Mouse (Mus musculus) CH12.LX (cell line): ENCODE data around the gene Ppy. TPM values are rescaled to one million over a fixed set of nuclear protein-coding genes. Genes with fewer than 3 reads are reported as not detected.

Experiments used
- DNase-seq: peaks from one replicate; pipeline ENCODE4 v3.0.0-alpha.2; 2013; ENCODE audit errors: extremely low read depth
- H3K27ac ChIP-seq: 2 replicates; pipeline ENCODE4 v1.5.1; 2012; ENCODE audit warnings: low read depth, mild to moderate bottlenecking, control low read depth, moderate library complexity; ENCODE audit not compliant: insufficient read depth
- H3K27me3 ChIP-seq: replicated peaks from 2 replicates; pipeline ENCODE3; 2012; ENCODE audit warnings: inconsistent platforms
- H3K36me3 ChIP-seq, 2 experiments: replicated peaks in 1 of 2; 2 replicates each; pipeline versions ENCODE3 to v1.6.1; 2012; ENCODE audit warnings: inconsistent platforms in 1 of 2, low read length in 1 of 2, mild to moderate bottlenecking in 1 of 2, mixed read lengths in 1 of 2, moderate library complexity in 1 of 2; ENCODE audit not compliant: control insufficient read depth in 1 of 2, insufficient read depth in 1 of 2
- H3K4me1 ChIP-seq, 2 experiments: 2 replicates each; pipeline ENCODE4 v1.6.1; 2012; ENCODE audit warnings: inconsistent platforms in 1 of 2, moderate library complexity in 1 of 2; ENCODE audit not compliant: insufficient read depth in 2 of 2, control insufficient read depth in 1 of 2
- H3K4me2 ChIP-seq: 2 replicates; pipeline ENCODE4 v1.6.1; 2012; ENCODE audit warnings: low read depth, mild to moderate bottlenecking, control low read depth; ENCODE audit not compliant: poor library complexity, insufficient read depth, severe bottlenecking
- H3K4me3 ChIP-seq, 3 experiments: fragments of 150-350 bp in 1 of 3; sonication (generic) in 1 of 3; replicated peaks in 1 of 3; 2 replicates each; pipeline versions ENCODE3 to v1.5.1; 2011 to 2012; ENCODE audit warnings: low read depth in 2 of 3, low read length in 2 of 3, mild to moderate bottlenecking in 2 of 3, moderate library complexity in 2 of 3, control low read depth in 1 of 3, improper control_type of control experiment in 1 of 3, inconsistent platforms in 1 of 3, mixed read lengths in 1 of 3; ENCODE audit not compliant: poor library complexity in 1 of 3
- H3K79me2 ChIP-seq: replicated peaks from 2 replicates; pipeline ENCODE4 v1.6.1; 2012; ENCODE audit warnings: mild to moderate bottlenecking, moderate library complexity; ENCODE audit not compliant: control insufficient read depth, poor library complexity, insufficient read depth, severe bottlenecking; ENCODE audit errors: extremely low read depth
- H3K9ac ChIP-seq: 2 replicates; pipeline ENCODE4 v1.6.1; 2012; ENCODE audit warnings: low read depth, mild to moderate bottlenecking, control low read depth, moderate library complexity; ENCODE audit not compliant: insufficient read depth
- H3K9me3 ChIP-seq: replicated peaks from 2 replicates; pipeline ENCODE3; 2012; ENCODE audit warnings: low read length, inconsistent platforms, mixed read lengths
- CHD1 ChIP-seq: IDR thresholded peaks from 2 replicates; pipeline ENCODE4 v1.6.1; 2012; ENCODE audit warnings: low read depth, low read length, improper control_type of control experiment, inconsistent platforms
- CHD2 ChIP-seq: IDR thresholded peaks from 2 replicates; pipeline ENCODE4 v1.6.1; 2011; ENCODE audit warnings: low read length, improper control_type of control experiment
- CTCF ChIP-seq, 2 experiments: IDR thresholded peaks in 1 of 2; conservative IDR thresholded peaks in 1 of 2; 2 replicates each; pipeline ENCODE4 v1.5.1; 2011 to 2012; ENCODE audit warnings: low read depth in 2 of 2, low read length in 2 of 2, improper control_type of control experiment in 1 of 2, inconsistent platforms in 1 of 2, mild to moderate bottlenecking in 1 of 2, moderate library complexity in 1 of 2
- EP300 ChIP-seq: IDR thresholded peaks from 2 replicates; pipeline ENCODE4 v1.6.1; 2011; ENCODE audit warnings: low read length, improper control_type of control experiment
- ETS1 ChIP-seq: conservative IDR thresholded peaks from 2 replicates; pipeline ENCODE4 v1.6.1; 2012; ENCODE audit warnings: low read depth, mild to moderate bottlenecking, inconsistent platforms, low read length, improper control_type of control experiment, moderate library complexity
- GABPA ChIP-seq: IDR thresholded peaks from 2 replicates; pipeline ENCODE4 v1.6.1; 2012; ENCODE audit warnings: low read depth, low read length, improper control_type of control experiment, inconsistent platforms; ENCODE audit not compliant: insufficient replicate concordance
- IRF4 ChIP-seq: IDR thresholded peaks from 2 replicates; pipeline ENCODE4 v1.6.1; 2014; ENCODE audit warnings: low read depth, mild to moderate bottlenecking, inconsistent platforms, low read length, improper control_type of control experiment
- JUND ChIP-seq: conservative IDR thresholded peaks from 2 replicates; pipeline ENCODE4 v1.6.1; 2011; ENCODE audit warnings: low read depth, low read length, improper control_type of control experiment
- KAT2A ChIP-seq: IDR thresholded peaks from 2 replicates; pipeline ENCODE4 v1.6.1; 2012; ENCODE audit warnings: low read length, improper control_type of control experiment, inconsistent platforms; ENCODE audit not compliant: insufficient replicate concordance
- MAFK ChIP-seq: IDR thresholded peaks from 2 replicates; pipeline ENCODE4 v1.6.1; 2011; ENCODE audit warnings: low read length, improper control_type of control experiment; ENCODE audit not compliant: insufficient replicate concordance
- MAX ChIP-seq: IDR thresholded peaks from 2 replicates; pipeline ENCODE4 v1.6.1; 2011; ENCODE audit warnings: low read length, improper control_type of control experiment
- MAZ ChIP-seq: IDR thresholded peaks from 2 replicates; pipeline ENCODE4 v1.6.1; 2012; ENCODE audit warnings: low read depth, mild to moderate bottlenecking, inconsistent platforms, low read length, improper control_type of control experiment, moderate library complexity
- MEF2A ChIP-seq: IDR thresholded peaks from 2 replicates; pipeline ENCODE4 v1.6.1; 2014; ENCODE audit warnings: low read depth, mild to moderate bottlenecking, inconsistent platforms, low read length, improper control_type of control experiment, borderline replicate concordance
- MXI1 ChIP-seq: IDR thresholded peaks from 2 replicates; pipeline ENCODE4 v1.6.1; 2011; ENCODE audit warnings: mild to moderate bottlenecking, low read depth, low read length, improper control_type of control experiment
- NRF1 ChIP-seq: IDR thresholded peaks from 2 replicates; pipeline ENCODE4 v1.6.1; 2014; ENCODE audit warnings: low read depth, mild to moderate bottlenecking, inconsistent platforms, low read length, improper control_type of control experiment, moderate library complexity
- POLR2A ChIP-seq: IDR thresholded peaks from 2 replicates; pipeline ENCODE4 v1.6.1; 2011; ENCODE audit warnings: low read depth, mild to moderate bottlenecking, improper control_type of control experiment, low read length
- POLR2AphosphoS2 ChIP-seq: IDR thresholded peaks from 2 replicates; pipeline ENCODE4 v1.6.1; 2011; ENCODE audit warnings: low read depth, low read length, improper control_type of control experiment
- RAD21 ChIP-seq: IDR thresholded peaks from 2 replicates; pipeline ENCODE4 v1.6.1; 2011; ENCODE audit warnings: low read depth, mild to moderate bottlenecking, low read length, improper control_type of control experiment, moderate library complexity
- RCOR1 ChIP-seq: conservative IDR thresholded peaks from 2 replicates; pipeline ENCODE4 v1.6.1; 2012; ENCODE audit warnings: low read depth, mild to moderate bottlenecking, inconsistent platforms, low read length, improper control_type of control experiment
- SIN3A ChIP-seq: IDR thresholded peaks from 2 replicates; pipeline ENCODE4 v1.6.1; 2012; ENCODE audit warnings: low read length, improper control_type of control experiment, inconsistent platforms
- SMC3 ChIP-seq: IDR thresholded peaks from 2 replicates; pipeline ENCODE4 v1.6.1; 2011; ENCODE audit warnings: low read depth, low read length, improper control_type of control experiment
- TBP ChIP-seq: conservative IDR thresholded peaks from 2 replicates; pipeline ENCODE4 v1.6.1; 2011; ENCODE audit warnings: low read depth, low read length, improper control_type of control experiment
- UBTF ChIP-seq: IDR thresholded peaks from 2 replicates; pipeline ENCODE4 v1.6.1; 2012; ENCODE audit warnings: low read depth, mild to moderate bottlenecking, inconsistent platforms, low read length, improper control_type of control experiment, moderate library complexity
- USF1 ChIP-seq: IDR thresholded peaks from 2 replicates; pipeline ENCODE4 v1.6.1; 2014; ENCODE audit warnings: low read depth, mild to moderate bottlenecking, inconsistent platforms, low read length, improper control_type of control experiment
- ZC3H11A ChIP-seq: IDR thresholded peaks from 2 replicates; pipeline ENCODE4 v1.6.1; 2012; ENCODE audit warnings: low read depth, mild to moderate bottlenecking, inconsistent platforms, low read length, improper control_type of control experiment
- ZKSCAN1 ChIP-seq: IDR thresholded peaks from 2 replicates; pipeline ENCODE4 v1.6.1; 2012; ENCODE audit warnings: low read depth, inconsistent platforms, low read length, improper control_type of control experiment, borderline replicate concordance
- ZNF384 ChIP-seq: IDR thresholded peaks from 2 replicates; pipeline ENCODE4 v1.6.1; 2012; ENCODE audit warnings: low read depth, low read length, improper control_type of control experiment, inconsistent platforms
- dilution Hi-C: fragments of 300-500 bp; cut with MboI; formaldehyde crosslinking; loops from 2 replicates; pipeline ENCODE4 v1.14.3; 2020; ENCODE audit warnings: low sequenced_read_pairs; ENCODE audit not compliant: extremely low pct_unique_long_range_greater_than_20kb, extremely low pct_ligation_motif_present
- in situ Hi-C: fragments of 300-500 bp; cut with MboI; formaldehyde crosslinking; loops from 3 replicates; pipeline ENCODE4 v1.14.3; 2019; ENCODE audit warnings: low sequenced_read_pairs, low pct_ligation_motif_present, low pct_unique_long_range_greater_than_20kb, mixed read lengths
- polyA plus RNA-seq: library from polyadenylated mRNA; unstranded; fragments of >175 nt; gene quantifications from 2 replicates; pipeline ENCODE4 v1.2.1, GENCODE M21; 2012; ENCODE audit warnings: low read depth; ENCODE audit not compliant: insufficient read length
- total RNA-seq, 2 experiments: library from RNA; depleted of rRNA; stranded (reverse); fragments of 300-350 nt in 1 of 2; fragments of >200 nt in 1 of 2; gene quantifications; 2 replicates each; pipeline ENCODE4 v1.2.3; 2012 to 2014

Gene Ppy
- total and polyA plus RNA-seq, 3 experiments = not detected

GRCm38 (mm10) chr11:102134516-102134915, 33.4 kb upstream of the Ppy start:
- Histone ChIP-seq H3K4me2 (no peak overlapping the region), H3K79me2 (no peaks in the 10 kb centered on the region), H3K27ac (no peak overlapping the region), H3K36me3 (no peaks in the 10 kb centered on the region), H3K9ac (no peak overlapping the region), H3K27me3 (peaks cover 80% of the 10 kb centered on the region), H3K4me3 (no peak overlapping the region), H3K4me1 (peaks cover 0 to 7% of the 10 kb centered on the region in 2 experiments; a peak in 2 of 4 replicates), H3K9me3 (no peaks in the 10 kb centered on the region)
- DNase-seq = no peak
- TF ChIP-seq MXI1 = no peak
- TF ChIP-seq CTCF (conservative IDR thresholded peaks at IDR 0.05 in 1 of 2, IDR thresholded peaks at IDR 0.05 in 1 of 2; ENCODE audit: low read depth in 2 of 2, low read length in 2 of 2) = no peak
- TF ChIP-seq NRF1 = no peak
- TF ChIP-seq MAFK = no peak
- TF ChIP-seq ZKSCAN1 = no peak
- no peak for TF ChIP-seq CHD2
- TF ChIP-seq RAD21 = no peak
- no peak for TF ChIP-seq IRF4
- TF ChIP-seq CHD1 = no peak
- no peak for TF ChIP-seq UBTF
- no peak for TF ChIP-seq MEF2A
- TF ChIP-seq RCOR1 = no peak
- TF ChIP-seq SMC3 = no peak
- TF ChIP-seq JUND = no peak
- TF ChIP-seq SIN3A = no peak
- TF ChIP-seq USF1 = no peak
- no peak for TF ChIP-seq GABPA
- TF ChIP-seq POLR2AphosphoS2 = no peak
- TF ChIP-seq, all 38 proteins: peak for 0
- dilution Hi-C loops = no loop called here
- in situ Hi-C loops = no loop called here

DNA sequence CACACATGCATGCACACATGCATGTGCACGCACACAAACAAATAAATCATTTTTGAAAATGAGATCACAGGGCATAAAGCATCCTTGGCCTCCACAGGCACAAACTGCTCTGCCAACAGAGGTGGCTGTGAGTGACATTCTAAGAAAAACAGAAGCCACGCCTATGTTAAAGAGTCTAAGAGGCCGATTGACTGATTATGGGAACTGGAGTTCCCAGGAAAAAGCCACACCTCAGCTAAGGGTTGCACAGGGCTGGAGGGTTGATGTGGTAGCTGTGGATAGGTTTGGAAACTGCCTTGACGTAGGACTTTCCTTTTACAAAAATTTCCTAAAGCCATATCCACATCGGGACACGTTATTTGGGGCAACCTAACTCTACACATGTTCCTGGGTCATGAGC, 16.3 kb upstream of the Ppy start:
- peaks cover 6% of the 10 kb centered on the region for H3K9me3 ChIP-seq
- no peak overlapping the region for H3K4me3 ChIP-seq
- TF ChIP-seq MXI1 = no peak
- no peak for TF ChIP-seq ZNF384
- TF ChIP-seq POLR2A = no peak
- no peak for TF ChIP-seq ETS1
- no peak for TF ChIP-seq MAZ
- TF ChIP-seq TBP = no peak
- TF ChIP-seq CTCF (conservative IDR thresholded peaks at IDR 0.05 in 1 of 2, IDR thresholded peaks at IDR 0.05 in 1 of 2; ENCODE audit: low read depth in 2 of 2, low read length in 2 of 2) = no peak
- no peak for TF ChIP-seq KAT2A
- no peak for TF ChIP-seq EP300
- no peak for TF ChIP-seq IRF4
- TF ChIP-seq MAX = no peak
- TF ChIP-seq JUND = no peak
- TF ChIP-seq ZC3H11A = no peak
- in situ Hi-C loops (no loop called here), dilution Hi-C loops (no loop called here)
- no peak overlapping the region for H3K9ac ChIP-seq
- H3K27ac ChIP-seq = no peak overlapping the region
- no peak for DNase-seq
- no peak overlapping the region for H3K4me2 ChIP-seq
- no peaks in the 10 kb centered on the region for H3K36me3 ChIP-seq
- no peaks in the 10 kb centered on the region; a peak in 1 of 4 replicates for H3K4me1 ChIP-seq
- H3K79me2 ChIP-seq = no peaks in the 10 kb centered on the region
- H3K27me3 ChIP-seq = peaks cover 74% of the 10 kb centered on the region
